Mouse (Mus musculus): ENCODE results near the gene Slc3a2. TPM values are rescaled to one million over a fixed set of nuclear protein-coding genes. Genes with fewer than 3 reads are reported as not detected.

Gene Slc3a2
- total RNA-seq, 2 experiments from 2014 or later: 42.4 to 48.1 TPM

DNA sequence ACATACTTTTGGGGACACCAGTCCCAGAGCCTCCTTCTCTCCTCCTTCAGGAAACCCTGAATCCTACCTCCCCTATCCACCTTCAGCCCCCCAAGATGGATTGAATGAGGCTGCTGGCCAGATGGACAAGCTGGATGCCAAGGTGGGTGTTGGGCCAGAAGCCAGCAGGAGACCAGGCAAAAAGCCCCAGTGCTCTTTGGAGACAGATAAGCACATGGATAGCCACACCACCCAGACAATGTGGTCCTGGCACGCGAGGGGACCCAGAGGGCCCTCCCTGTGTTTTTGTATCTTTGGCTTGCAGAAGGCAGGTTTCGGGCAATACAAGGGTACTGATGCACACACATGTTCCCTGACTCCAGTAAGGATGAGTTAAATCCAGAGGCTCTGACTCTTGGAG, 58.3 kb downstream of the Slc3a2 start:
- no peak for DNase-seq

DNA sequence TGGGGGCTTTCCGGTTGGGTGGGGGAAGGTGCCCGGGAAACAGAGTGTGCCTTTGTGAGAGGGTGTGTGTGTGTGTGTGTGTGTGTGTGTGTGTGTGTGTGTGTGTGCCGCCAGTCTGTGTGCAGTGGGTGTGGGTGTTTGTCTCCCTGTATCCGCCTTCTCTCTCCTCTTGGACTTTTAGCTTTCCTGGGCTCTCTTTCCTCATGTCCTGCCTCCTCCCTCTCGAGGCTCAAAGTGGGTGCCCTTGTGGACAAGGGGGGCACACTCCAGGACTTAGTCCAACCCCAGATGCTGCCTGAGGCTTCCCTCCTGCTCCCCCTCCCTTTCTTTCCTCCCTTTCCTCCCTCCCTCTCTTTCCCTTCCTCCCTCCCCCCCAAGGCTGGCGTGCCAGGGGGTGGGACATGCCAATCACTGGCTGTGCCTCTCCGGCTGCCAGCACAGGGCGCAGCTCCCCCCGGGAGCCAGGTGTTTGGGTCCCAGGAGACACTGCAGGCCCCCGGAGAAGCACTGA, 59.2 kb downstream of the Slc3a2 start:
- DNase-seq: no peak

DNA sequence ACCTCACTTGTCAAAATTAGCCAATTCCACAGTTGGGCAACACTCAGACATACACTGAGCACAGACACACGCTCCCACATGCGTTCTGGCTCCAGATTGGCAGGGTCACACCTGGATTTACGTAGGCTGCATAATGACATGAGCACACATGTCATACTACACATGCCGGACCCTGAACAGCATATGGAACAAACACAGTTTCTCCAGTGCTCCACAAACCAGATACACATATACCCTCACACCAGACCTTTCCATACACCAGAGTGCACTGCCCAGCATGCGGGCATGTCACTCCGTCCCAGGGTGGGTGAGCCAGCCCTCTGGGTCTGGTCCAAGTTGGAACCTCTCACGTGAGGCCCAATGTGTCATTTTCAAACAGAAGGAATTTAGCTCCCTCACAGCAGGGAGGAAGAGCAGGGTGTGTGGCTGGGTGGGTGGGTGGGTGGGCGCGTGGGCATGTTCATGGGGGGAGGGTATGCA, 59.8 kb downstream of the Slc3a2 start, which contains the start of gene Chrm1:
Gene Chrm1, plus strand, starts transcription at position 430 of the 480 bp plus-strand sequence.
- no peak for DNase-seq

DNA sequence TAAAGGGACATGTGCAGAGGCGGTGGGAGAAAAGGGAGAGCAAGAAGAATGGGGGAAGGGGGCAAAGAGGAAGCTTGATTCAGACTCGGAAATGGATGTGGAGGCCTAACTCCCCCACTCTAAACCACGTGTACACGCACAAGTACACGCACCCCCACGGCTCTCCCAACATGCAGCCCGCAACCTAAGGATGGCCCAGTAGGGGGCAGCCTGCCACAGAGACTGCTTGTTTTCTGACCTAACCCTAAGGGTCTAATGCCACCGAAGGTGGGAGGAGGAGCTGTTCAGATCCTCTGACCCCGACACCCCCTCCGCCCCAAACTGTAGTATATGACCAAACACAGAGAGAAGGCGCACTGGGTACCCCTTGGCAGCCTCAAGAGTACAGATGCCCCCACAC, 60.8 kb downstream of the Slc3a2 start:
- peak; percentile 28 to 62 for DNase-seq

DNA sequence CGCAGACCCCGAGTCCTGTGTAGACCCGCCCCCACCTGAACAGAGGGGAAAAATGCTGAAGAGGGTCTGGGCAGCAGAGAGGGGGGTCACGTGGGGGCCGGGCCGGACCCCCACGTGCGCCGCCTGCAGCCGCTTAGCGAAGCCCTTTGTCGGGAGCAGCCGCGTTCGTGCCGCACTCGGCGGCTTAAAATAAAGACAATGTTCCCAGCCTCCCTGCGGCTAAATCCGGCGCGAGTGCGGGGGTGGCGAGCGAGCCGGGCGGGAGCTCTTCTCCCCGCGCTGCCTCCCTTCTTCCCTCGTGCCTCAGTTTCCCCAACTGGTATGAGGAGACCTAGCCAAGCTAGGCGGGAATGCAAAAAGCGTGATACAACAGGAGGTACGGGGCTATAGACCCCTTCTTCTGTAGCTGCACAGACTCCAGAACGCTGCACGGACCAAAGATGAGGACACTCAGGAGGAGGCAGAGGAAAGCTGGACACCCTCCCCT, 61.3 kb downstream of the Slc3a2 start:
- DNase-seq: peak in 1 of 2 experiments; percentile 19

Small RNA genes lying within 50 kb of the gene (microRNA-seq; reads per million reads assigned to microRNA genes)
- gene Mir6992: 0 reads per million in 2 experiments

Other genes starting within 250 kb of the Slc3a2 start
- gene Slc22a8, start 132.1 kb downstream of the Slc3a2 start, total RNA-seq (2021): not detected
- not detected for gene Slc22a6, start 105.3 kb downstream of the Slc3a2 start, total RNA-seq (2021)
- under 1 TPM in 1 of 2 experiments, not detected in 1; 0.10 TPM for gene Chrm1, start 59.6 kb downstream of the Slc3a2 start, total RNA-seq (2021)
- gene Wdr74, start 12.5 kb upstream of the Slc3a2 start, total RNA-seq (2021): 10 to 100 TPM; 18.8 to 22.3 TPM
- gene 1700092M07Rik, start 17.3 kb upstream of the Slc3a2 start, total RNA-seq (2021): under 1 TPM in 1 of 2 experiments, not detected in 1; 0.72 TPM
- 10 to 100 TPM; 21.3 to 27.1 TPM for gene Stx5a, start 18.0 kb upstream of the Slc3a2 start, total RNA-seq (2021)
- gene Nxf1, start 33.7 kb upstream of the Slc3a2 start, total RNA-seq (2021): 10 to 100 TPM; 31.6 to 35.6 TPM
- gene Tmem223, start 47.6 kb upstream of the Slc3a2 start, total RNA-seq (2021): 100 to 1,000 TPM; 133 to 134 TPM
- 10 to 100 TPM; 12.0 to 12.6 TPM for gene Tmem179b, start 51.1 kb upstream of the Slc3a2 start, total RNA-seq (2021)
- gene Taf6l, start 63.0 kb upstream of the Slc3a2 start, total RNA-seq (2021): 1 to 10 TPM; 7.2 to 8.6 TPM
- 10 to 100 TPM; 58.3 to 60.9 TPM for gene Polr2g, start 75.2 kb upstream of the Slc3a2 start, total RNA-seq (2021)
- gene Zbtb3, start 79.2 kb upstream of the Slc3a2 start, total RNA-seq (2021): 1 to 10 TPM in 1 of 2 experiments, under 1 TPM in 1; 0.79 to 1.6 TPM
- 10 to 100 TPM; 13.6 to 18.3 TPM for gene Ttc9c, start 96.0 kb upstream of the Slc3a2 start, total RNA-seq (2021)
- 10 to 100 TPM; 47.2 to 47.4 TPM for gene Hnrnpul2, start 96.6 kb upstream of the Slc3a2 start, total RNA-seq (2021)
- gene AC129217.1, start 106.4 kb upstream of the Slc3a2 start, total RNA-seq (2021): not detected
- gene Bscl2, start 114.1 kb upstream of the Slc3a2 start, total RNA-seq (2021): 10 to 100 TPM; 24.7 to 32.2 TPM
- not detected for gene Gng3, start 115.8 kb upstream of the Slc3a2 start, total RNA-seq (2021)
- gene Lrrn4cl, start 127.4 kb upstream of the Slc3a2 start, total RNA-seq (2021): 1 to 10 TPM; 2.3 to 3.6 TPM
- 100 to 1,000 TPM; 125 to 132 TPM for gene Ubxn1, start 148.1 kb upstream of the Slc3a2 start, total RNA-seq (2021)
- 10 to 100 TPM; 55.9 to 62.8 TPM for gene Uqcc3, start 157.6 kb upstream of the Slc3a2 start, total RNA-seq (2021)
- 1 to 10 TPM; 1.6 to 3.8 TPM for gene Lbhd1, start 160.4 kb upstream of the Slc3a2 start, total RNA-seq (2021)
- not detected for gene Gm49403, start 160.6 kb upstream of the Slc3a2 start, total RNA-seq (2021)
- gene 1810009A15Rik, start 165.5 kb upstream of the Slc3a2 start, total RNA-seq (2021): 10 to 100 TPM; 19.1 to 20.1 TPM
- gene Gm49416, start 165.6 kb upstream of the Slc3a2 start, total RNA-seq (2021): 1 to 10 TPM in 1 of 2 experiments, not detected in 1; 3.4 TPM
- 10 to 100 TPM; 11.2 to 11.5 TPM for gene Ints5, start 169.6 kb upstream of the Slc3a2 start, total RNA-seq (2021)
- 10 to 100 TPM; 45.0 to 52.1 TPM for gene Ganab, start 174.7 kb upstream of the Slc3a2 start, total RNA-seq (2021)
- gene B3gat3, start 197.0 kb upstream of the Slc3a2 start, total RNA-seq (2021): 10 to 100 TPM; 38.0 to 38.7 TPM
- gene Rom1, start 206.0 kb upstream of the Slc3a2 start, total RNA-seq (2021): 10 to 100 TPM; 25.7 to 34.7 TPM
- gene Eml3, start 206.2 kb upstream of the Slc3a2 start, total RNA-seq (2021): 1 to 10 TPM; 5.7 to 7.6 TPM
- gene Mta2, start 218.5 kb upstream of the Slc3a2 start, total RNA-seq (2021): 10 to 100 TPM; 28.8 to 30.1 TPM
- gene Tut1, start 230.5 kb upstream of the Slc3a2 start, total RNA-seq (2021): 1 to 10 TPM; 8.2 to 9.5 TPM
- 100 to 1,000 TPM; 239 to 257 TPM for gene Eef1g, start 243.7 kb upstream of the Slc3a2 start, total RNA-seq (2021)